Mouse (Mus musculus): Measurements from ENCODE around the gene Mfsd4b2. TPM values are rescaled to one million over a fixed set of nuclear protein-coding genes. Genes with fewer than 3 reads are reported as not detected.

Mfsd4b2 gene
- polyA plus RNA-seq, 1 experiment from 2014 or later, result not detected

Other genes starting within 250 kb of the Mfsd4b2 start
- gene Rev3l, start 194.8 kb downstream of the Mfsd4b2 start, polyA plus RNA-seq (2015; fragmentation: Nextera tagmentation; extraction: Ambion mirVana), result 17.6 and 21.0 TPM in 2 replicates
- 4.6 and 4.7 TPM in 2 replicates for gene Mfsd4b4, start 27.7 kb downstream of the Mfsd4b2 start, polyA plus RNA-seq (2015; fragmentation: Nextera tagmentation; extraction: Ambion mirVana)
- 0.51 and 0.75 TPM in 2 replicates for gene Mfsd4b3, start 33.2 kb upstream of the Mfsd4b2 start, polyA plus RNA-seq (2015; fragmentation: Nextera tagmentation; extraction: Ambion mirVana)
- gene Mfsd4b5, start 59.7 kb upstream of the Mfsd4b2 start, polyA plus RNA-seq (2015; fragmentation: Nextera tagmentation; extraction: Ambion mirVana), result 0.05 and 0.22 TPM in 2 replicates
- 0.18 and 0.37 TPM in 2 replicates for gene Mfsd4b1, start 98.3 kb upstream of the Mfsd4b2 start, polyA plus RNA-seq (2015; fragmentation: Nextera tagmentation; extraction: Ambion mirVana)
- gene Slc16a10, start 215.3 kb upstream of the Mfsd4b2 start, polyA plus RNA-seq (2015; fragmentation: Nextera tagmentation; extraction: Ambion mirVana), result 6.6 and 8.0 TPM in 2 replicates